Mouse (Mus musculus): ENCODE data around the gene Gm20518.

The Gm20518 gene

GRCm38 (mm10) chr16:17843701-17844365 is 47.6 kb downstream of the Gm20518 start:
- DNase-seq (ENCODE audit: low spot score): no peak

DNA sequence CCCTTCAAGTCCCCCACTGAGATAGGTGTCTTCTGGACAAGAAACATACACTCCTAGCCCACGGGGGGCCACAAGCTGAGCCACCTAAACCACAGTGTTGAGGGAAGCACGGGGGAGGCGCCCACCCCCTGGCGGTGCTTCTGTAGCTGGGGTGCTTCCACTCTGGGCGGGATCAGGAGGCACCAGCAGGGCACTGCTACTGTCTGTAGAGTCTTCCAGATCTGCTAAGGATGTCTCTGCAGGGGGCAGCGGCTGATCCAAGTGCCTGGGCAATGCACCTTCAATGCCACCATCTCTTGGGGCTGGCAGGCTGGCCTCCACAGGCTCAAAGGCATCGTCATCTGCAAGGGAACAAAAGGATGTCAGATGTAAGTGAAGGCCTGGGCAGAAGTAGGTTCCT is 49.0 kb downstream of the Gm20518 start:
- no peak for DNase-seq (ENCODE audit: low spot score)

- DNase-seq (ENCODE audit: low spot score): no peak
These were observed 51.5 kb downstream of the Gm20518 start for GRCm38 (mm10) chr16:17839976-17840375.

GRCm38 (mm10) chr16:17838051-17838450 is 53.4 kb downstream of the Gm20518 start, which contains the start of gene Car15:
Car15 (minus strand) TSS chr16:17838364.
- no peak for DNase-seq (ENCODE audit: low spot score)

DNA sequence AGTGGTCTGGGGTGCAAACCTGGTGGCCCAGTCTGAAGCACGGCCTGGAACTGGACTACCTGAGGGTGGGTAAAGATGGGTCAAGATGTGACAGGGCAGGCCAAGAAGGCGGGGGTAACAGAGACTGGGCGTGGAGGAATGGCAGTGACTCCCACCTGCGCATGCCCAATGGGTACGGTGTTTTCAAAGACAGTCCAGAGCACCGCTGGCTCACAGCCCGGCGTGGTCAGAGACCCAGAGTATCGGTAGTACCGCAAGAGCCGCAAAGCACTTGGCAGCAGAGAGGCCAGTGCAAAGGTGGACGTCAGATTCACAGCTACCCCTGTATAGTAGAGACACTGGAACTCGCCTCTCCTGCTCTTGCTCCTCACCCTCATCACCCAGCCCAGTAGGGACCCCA is 56.0 kb downstream of the Gm20518 start:
- DNase-seq (ENCODE audit: low spot score): no peak

- DNase-seq (ENCODE audit: low spot score): no peak
These were observed 56.9 kb downstream of the Gm20518 start for GRCm38 (mm10) chr16:17834543-17834942.

- peak; percentile 56 for DNase-seq (ENCODE audit: low spot score)
These were observed 57.6 kb downstream of the Gm20518 start for GRCm38 (mm10) chr16:17833681-17834399.

- DNase-seq (ENCODE audit: low spot score): peak; percentile 59
These were observed 58.2 kb downstream of the Gm20518 start for GRCm38 (mm10) chr16:17833321-17833680.

GRCm38 (mm10) chr16:17832821-17833220 is 58.6 kb downstream of the Gm20518 start, which contains the start of gene B830017H08Rik:
B830017H08Rik (plus strand) TSS chr16:17833121.
- DNase-seq (ENCODE audit: low spot score): no peak

- no peak for DNase-seq (ENCODE audit: low spot score)
These were observed 59.7 kb downstream of the Gm20518 start for GRCm38 (mm10) chr16:17831781-17832180.

DNA sequence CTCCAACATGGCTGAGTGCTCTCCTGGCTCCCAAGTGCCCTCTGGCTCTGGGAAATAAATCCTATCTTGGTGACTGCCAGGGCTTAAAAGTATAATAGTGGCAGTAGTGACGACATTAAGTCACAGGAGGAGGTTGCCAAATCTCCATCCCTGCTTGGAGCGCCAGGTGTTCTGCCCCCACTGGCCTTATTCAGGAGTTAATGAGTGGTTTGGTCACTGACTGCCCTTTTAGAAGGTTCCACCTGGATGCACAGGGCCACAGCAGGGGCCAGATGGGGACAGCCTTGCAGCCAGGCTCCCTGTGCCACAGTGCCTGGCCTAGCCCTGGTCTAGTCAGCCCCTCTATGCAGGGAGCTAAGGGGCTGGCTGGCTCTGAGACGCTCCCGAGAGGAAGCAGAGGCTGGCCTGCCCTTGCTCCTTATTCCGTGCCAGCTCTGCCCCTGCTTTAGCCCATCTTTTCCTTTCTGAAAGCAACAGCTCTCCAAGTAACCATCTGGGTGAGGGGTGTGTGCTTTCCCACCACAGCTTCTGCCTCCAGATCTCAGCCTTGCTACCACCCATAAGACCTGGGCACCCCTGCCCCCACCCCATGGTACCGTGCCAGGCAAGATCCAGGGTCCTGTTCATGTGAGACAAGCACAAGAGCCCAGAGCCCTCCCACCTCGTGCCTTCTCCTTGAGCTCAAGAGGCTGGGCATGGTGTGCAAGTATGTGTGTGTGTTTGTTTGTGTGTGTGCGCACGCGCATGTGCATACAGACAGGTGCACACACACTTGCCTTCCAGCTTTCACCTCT is 60.9 kb downstream of the Gm20518 start:
- no peak for DNase-seq (ENCODE audit: low spot score)

GRCm38 (mm10) chr16:17828867-17829266 is 62.6 kb downstream of the Gm20518 start:
- no peak for DNase-seq (ENCODE audit: low spot score)

DNA sequence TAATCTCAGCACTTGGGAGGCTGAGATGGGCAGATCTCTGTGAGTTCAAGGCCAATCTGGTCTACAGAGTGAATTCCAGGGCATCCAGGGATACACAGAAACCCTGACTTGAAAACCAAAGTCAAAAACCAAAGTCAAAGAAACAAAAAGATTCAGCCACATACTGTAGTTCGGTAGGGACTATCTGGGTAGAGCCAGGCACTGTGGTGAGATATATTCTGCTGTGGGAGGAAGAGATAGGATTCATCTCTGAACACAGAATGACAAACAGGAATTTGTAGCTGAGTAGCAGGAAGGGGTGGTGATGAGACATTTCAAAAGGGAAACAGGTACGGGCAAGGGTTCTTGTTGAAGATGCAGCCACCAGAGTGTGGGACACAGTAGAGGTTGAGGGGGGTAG is 63.2 kb downstream of the Gm20518 start:
- no peak for DNase-seq (ENCODE audit: low spot score)

DNA sequence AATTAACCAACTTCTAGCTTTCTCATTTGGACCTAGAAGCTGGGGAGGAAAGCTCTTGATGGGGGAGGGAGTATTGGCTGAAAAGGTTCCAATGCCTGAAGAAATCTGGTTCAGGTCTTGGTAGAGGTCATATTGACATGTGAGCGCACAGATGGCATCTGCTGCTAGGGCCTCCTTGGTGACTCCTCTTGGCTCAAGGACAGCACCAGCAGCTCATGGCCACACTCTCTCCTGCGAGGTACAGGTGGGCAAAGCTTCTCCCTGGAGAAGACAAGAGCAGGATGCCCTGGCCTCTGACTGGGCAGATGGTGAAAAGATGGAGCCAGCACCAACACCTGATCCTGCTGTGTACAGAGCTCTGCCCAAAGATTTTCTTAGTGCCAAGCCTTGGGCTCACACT is 65.0 kb downstream of the Gm20518 start:
- DNase-seq (ENCODE audit: low spot score): no peak

GRCm38 (mm10) chr16:17816528-17816927 is 74.9 kb downstream of the Gm20518 start:
- DNase-seq (ENCODE audit: low spot score): no peak

DNA sequence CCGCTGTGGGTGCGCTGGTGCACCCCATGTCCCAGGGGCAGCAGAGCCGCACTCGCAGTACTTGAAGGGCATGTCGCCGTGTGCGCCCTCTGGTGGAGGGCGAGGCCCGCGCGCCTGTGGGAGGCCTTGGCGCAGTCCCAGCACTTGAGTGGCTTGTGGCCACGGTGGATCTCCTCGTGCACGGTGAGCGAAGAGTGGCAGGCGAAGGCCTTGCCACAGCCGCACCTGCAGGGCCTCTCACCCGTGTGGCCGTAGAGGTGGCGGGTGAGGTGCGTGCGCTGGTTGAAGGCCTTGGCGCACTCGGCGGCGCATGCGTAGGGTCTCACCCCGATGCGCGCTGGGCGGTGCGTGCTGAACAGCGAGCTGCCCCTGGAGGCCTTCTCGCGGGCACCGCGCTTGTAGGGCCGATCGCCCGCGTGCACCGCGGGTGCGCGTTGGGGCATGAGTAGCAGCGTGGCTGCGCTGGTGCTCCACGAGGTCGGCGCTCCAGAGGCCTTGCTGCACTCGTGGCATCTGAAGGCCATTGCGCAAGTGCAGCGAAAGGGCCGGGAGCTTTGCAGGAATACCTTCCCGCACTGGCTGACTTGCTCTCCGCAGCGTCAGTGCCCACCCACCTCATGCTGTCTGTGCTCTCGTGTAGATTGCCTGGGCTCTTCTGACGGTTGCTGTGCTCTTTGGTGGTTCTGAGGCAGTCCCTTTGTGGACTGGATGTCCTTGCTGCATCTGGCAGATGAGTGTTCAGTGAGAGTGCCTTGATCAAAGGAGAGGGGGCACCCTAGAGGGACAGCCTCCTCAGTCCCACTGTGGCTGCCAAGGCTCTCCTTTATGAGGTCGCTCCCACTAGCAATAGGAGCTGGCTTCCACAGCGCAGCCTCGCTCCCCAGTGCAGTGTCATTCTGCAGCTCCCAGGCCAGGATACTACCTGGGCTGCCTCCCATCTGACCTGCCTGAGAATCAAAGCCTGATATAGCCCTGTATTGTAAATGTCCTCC is 75.8 kb downstream of the Gm20518 start:
- peak; percentile 78 for DNase-seq (ENCODE audit: low spot score)

DNA sequence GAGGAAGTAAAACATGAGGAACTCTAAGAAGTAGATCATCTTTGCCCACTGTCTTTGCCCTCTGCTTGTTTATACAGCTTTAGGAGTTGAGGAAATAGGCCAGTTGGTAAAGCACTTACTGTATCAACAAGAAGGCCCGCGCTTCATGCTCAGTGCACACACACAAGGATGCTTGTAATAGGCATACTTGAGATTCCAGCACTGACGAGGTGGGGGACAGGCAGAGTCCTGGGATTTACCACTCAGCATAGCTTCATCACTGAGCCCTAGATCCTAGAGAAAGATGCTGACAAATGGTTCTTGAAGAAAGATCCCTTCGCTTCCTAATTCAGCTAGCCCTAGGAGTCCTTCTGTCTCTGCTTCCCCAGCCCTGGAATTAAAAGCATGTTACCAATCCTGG is 78.3 kb downstream of the Gm20518 start:
- no peak for DNase-seq (ENCODE audit: low spot score)

DNA sequence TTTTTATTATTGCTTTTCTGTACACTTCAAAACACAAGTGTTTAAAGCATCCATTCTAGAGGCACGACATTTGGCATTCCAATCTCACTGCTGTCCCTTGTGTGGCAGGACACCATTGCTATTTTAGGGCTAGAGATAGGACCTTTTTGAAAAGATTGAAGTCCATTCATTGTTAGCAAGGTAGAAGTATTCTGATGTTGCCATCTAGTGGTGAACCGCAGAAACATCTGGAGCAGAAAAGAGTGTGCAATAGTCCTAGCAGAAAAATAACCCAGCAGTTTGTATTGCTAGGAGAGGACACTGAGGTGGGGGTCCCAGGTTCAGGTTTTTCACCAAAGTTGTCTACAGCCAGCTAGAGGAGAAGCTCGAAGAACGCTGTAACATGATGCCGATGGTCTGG is 79.4 kb downstream of the Gm20518 start:
- DNase-seq (ENCODE audit: low spot score): no peak

- DNase-seq (ENCODE audit: low spot score): no peak
These were observed 81.8 kb downstream of the Gm20518 start for GRCm38 (mm10) chr16:17809711-17810110.

GRCm38 (mm10) chr16:17809125-17809524 is 82.3 kb downstream of the Gm20518 start:
- no peak for DNase-seq (ENCODE audit: low spot score)

- DNase-seq (ENCODE audit: low spot score): peak; percentile 82
These were observed 84.1 kb downstream of the Gm20518 start for GRCm38 (mm10) chr16:17807192-17808009.
